Mouse (Mus musculus): ENCODE results near the gene Prickle1.

- TF ChIP-seq POLR2A (IDR thresholded peaks at IDR 0.05; ENCODE audit: insufficient read length, low read depth) (no peak), POLR2AphosphoS2 (IDR thresholded peaks at IDR 0.05; ENCODE audit: insufficient read length, low read depth) (no peak), CEBPB (IDR thresholded peaks at IDR 0.05; ENCODE audit: insufficient read depth, poor library complexity, severe bottlenecking) (no peak), USF1 (IDR thresholded peaks at IDR 0.05; ENCODE audit: low read depth) (no peak), MAX (IDR thresholded peaks at IDR 0.05; ENCODE audit: low read depth) (no peak), TCF12 (IDR thresholded peaks at IDR 0.05; ENCODE audit: insufficient read depth, poor library complexity, severe bottlenecking) (no peak), E2F4 (IDR thresholded peaks at IDR 0.05; ENCODE audit: insufficient read depth) (no peak), SRF (IDR thresholded peaks at IDR 0.05; ENCODE audit: control insufficient read depth, insufficient read length, low read depth) (no peak), MYOG (IDR thresholded peaks at IDR 0.05; ENCODE audit: control insufficient read depth in 1 of 3, insufficient read depth in 1 of 3, insufficient read length in 2 of 3, low read depth in 2 of 3) (no peak)
Measured at GRCm38 (mm10) chr15:93610721-93611201, 15.1 kb upstream of the Prickle1 start.
